Mouse (Mus musculus): ENCODE results near the gene Sv2a.
"Not testable (repeated sequence)": the region's sequence is repeated elsewhere in the genome, so short reads cannot be mapped to it uniquely, and the experiment has no call there.

The Sv2a gene

DNA sequence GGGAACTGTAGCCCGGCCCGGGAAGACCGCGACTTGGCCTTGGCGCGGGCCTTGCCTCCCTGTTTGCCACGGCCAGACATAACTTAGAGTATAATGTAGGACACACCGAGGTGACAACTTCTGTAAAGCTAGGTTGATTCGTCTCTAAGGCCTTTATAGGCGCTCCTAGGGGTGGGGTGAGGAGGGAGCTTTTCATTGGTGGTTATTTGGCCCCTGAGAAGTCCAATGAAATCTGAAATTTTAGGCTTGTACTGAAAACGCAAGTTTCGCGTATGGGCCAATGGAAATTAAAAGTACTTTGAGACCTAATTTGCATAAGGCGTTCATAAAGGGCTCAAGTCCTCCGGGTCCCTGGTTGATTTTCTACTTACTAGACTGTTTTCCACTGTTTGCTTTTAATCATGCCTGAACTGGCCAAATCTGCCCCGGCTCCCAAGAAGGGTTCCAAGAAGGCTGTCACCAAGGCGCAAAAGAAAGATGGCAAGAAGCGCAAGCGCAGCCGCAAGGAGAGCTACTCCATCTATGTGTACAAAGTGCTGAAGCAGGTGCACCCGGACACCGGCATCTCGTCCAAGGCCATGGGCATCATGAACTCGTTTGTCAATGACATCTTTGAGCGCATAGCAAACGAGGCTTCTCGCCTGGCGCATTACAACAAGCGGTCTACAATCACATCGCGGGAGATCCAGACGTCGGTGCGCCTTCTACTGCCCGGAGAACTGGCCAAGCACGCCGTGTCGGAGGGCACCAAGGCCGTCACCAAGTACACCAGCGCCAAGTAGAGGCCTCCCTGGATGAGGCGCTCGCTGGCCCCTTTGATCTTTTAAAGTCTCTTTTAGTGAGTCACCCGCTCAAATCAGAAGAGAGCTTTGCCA is 40.1 kb downstream of the Sv2a start, which contains the start of the genes Hist2h2ac and Hist2h2be:
Gene Hist2h2ac, minus strand, starts transcription at position 116 of the 875 bp plus-strand sequence.
Gene Hist2h2be, plus strand, starts transcription at position 355 of the 875 bp plus-strand sequence.
- peak; percentile 98 for DNase-seq (ENCODE audit: inconsistent ontology term)

GRCm38 (mm10) chr3:96221640-96222038 is 40.7 kb downstream of the Sv2a start:
- no peak for DNase-seq (ENCODE audit: inconsistent ontology term)

GRCm38 (mm10) chr3:96222774-96223173 is 41.8 kb downstream of the Sv2a start:
- no peak for DNase-seq (ENCODE audit: inconsistent ontology term)

- no peak for DNase-seq (ENCODE audit: inconsistent ontology term)
Observed at GRCm38 (mm10) chr3:96225421-96225820, 44.5 kb downstream of the Sv2a start.

DNA sequence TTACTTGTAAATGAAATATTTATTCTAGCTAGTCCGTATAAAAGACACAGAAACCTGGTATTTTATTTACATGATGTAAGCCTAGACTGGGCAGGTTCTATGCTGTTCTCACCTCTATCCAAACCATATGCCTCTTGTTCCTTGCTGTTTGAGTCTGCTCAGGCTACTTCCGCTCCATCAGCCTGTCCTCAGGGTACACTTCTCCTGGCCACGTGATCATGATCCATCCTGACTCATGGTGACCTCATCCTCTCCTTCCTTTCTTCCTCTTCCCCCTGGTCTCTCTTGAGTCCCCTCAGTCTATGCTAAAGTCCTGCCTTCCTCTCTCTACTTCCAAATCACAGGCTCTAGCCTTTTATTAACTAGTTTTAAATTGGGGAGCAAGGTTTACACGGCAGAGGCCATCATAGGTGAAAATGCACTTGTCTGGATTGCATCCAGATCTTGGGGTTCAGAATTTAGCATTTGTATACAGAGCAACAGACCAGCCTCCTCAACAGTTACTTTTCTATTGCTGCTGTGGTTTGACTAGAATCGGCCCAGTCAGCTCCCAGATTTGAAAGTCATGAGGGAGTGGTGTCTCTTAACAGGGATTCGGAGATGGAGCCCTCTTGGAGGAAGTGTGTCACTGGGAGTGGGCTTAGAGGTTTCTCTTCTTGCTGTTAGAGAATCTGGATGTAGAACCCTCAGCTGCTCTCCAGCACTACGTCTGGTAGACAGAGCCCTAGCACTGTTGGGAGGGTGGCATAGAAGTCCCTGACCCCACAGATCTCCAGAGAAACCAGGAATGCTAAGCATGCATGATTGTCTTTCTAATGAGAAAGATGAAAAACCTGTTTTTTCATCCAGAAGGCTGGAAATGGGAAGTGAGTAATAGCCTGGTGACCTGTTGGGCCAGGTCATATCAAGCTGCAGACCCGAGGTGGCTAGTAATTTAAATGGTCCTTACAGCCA is 46.0 kb downstream of the Sv2a start:
- peak; percentile 77 for DNase-seq (ENCODE audit: inconsistent ontology term)

GRCm38 (mm10) chr3:96228828-96229227 is 47.9 kb downstream of the Sv2a start:
- DNase-seq (ENCODE audit: inconsistent ontology term), result no peak

GRCm38 (mm10) chr3:96230404-96230803 is 49.5 kb downstream of the Sv2a start:
- DNase-seq (ENCODE audit: inconsistent ontology term), result no peak

DNA sequence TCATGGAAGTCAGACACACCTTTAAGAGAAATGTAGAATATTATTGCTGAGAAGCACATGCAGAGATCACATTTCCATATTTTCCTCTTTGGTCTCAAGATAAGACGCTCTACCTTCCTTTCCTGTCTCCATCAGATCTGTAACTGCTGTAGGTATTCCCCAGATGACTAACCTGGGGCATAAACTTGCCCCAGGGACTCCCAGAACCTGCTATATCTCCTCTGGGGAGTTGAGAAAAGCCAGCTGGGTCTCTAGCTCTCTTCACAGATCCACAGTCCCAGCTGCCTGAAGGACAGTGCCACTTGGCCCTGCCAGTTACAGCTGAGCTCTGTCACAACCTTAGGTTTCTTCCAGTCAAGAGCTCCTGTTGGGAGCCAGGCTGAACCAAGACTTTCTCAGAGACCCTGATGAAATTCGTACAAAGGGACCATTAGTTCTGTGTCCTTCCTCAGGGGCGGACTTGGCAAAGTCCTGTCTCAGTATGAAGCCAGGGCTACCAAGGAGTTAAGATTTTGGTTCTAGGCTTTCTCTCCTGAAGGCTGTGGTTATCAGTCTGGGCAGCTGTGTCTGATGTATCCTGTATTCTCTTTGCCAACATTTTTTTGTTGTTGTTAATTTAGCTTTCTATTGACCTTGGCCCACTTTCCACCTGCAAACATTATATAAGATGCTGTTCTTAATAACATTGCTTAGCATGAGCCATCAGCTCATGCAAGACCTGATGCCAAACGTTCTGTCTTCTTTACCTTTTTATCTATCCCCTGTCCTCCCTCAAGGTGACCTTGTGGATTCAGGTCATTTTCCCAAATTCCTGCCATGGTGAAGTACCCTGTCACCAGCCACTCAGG is 50.2 kb downstream of the Sv2a start:
- no peak for DNase-seq (ENCODE audit: inconsistent ontology term)

- DNase-seq (ENCODE audit: inconsistent ontology term), result no peak
Observed at GRCm38 (mm10) chr3:96231758-96232120, 50.8 kb downstream of the Sv2a start.

DNA sequence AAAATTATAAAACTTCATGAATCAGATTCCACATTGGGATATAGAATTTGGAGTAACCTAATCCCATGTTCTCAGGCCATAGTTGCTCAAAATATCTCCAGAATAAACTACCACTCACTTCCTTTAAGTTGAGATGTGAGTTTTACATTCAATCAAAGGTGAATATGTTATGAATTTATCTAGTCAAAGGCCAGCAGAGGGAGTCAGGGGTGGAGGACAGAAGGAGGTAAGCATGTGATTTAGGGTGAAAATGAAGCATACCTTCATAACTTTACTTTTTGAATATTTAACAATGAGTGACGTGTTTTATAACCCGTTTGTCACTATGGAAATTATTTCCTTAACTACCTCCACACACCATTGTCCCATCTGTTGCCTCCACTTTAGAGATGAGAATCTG is 54.0 kb downstream of the Sv2a start:
- DNase-seq (ENCODE audit: inconsistent ontology term), result no peak

- DNase-seq (ENCODE audit: inconsistent ontology term), result no peak
Observed at GRCm38 (mm10) chr3:96235836-96236235, 54.9 kb downstream of the Sv2a start.

- DNase-seq (ENCODE audit: inconsistent ontology term), result no peak
Observed at GRCm38 (mm10) chr3:96236834-96237334, 55.9 kb downstream of the Sv2a start.

DNA sequence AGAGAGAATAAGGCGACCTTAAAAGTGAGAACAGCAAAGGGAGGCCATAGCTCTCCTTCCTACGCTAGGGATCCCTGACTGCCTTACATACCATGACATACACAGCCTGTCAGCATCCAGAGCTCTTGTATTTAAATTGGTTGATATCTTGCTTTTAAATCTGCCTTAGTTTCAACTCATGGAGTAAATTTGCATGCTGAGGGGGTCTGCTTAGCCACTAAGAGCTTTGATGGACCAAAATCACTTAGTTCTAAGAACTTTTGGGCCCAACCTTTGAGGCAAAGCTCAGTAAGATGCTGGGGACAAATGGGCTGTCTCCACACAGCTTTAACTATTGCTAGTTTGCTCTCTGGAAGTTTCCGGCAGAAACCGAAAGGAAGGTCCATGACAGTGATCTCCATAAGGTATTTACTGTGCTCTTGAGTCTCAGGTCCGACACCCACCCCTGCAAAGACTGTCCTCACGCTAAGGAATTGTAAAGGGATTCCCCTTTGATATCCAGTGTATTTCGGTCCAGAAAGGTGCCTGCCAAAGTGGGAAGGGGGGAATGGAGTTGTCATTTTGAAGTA is 56.5 kb downstream of the Sv2a start:
- no peak for DNase-seq (ENCODE audit: inconsistent ontology term)

- DNase-seq (ENCODE audit: inconsistent ontology term), result no peak
Observed at GRCm38 (mm10) chr3:96237904-96238511, 57.1 kb downstream of the Sv2a start.

DNA sequence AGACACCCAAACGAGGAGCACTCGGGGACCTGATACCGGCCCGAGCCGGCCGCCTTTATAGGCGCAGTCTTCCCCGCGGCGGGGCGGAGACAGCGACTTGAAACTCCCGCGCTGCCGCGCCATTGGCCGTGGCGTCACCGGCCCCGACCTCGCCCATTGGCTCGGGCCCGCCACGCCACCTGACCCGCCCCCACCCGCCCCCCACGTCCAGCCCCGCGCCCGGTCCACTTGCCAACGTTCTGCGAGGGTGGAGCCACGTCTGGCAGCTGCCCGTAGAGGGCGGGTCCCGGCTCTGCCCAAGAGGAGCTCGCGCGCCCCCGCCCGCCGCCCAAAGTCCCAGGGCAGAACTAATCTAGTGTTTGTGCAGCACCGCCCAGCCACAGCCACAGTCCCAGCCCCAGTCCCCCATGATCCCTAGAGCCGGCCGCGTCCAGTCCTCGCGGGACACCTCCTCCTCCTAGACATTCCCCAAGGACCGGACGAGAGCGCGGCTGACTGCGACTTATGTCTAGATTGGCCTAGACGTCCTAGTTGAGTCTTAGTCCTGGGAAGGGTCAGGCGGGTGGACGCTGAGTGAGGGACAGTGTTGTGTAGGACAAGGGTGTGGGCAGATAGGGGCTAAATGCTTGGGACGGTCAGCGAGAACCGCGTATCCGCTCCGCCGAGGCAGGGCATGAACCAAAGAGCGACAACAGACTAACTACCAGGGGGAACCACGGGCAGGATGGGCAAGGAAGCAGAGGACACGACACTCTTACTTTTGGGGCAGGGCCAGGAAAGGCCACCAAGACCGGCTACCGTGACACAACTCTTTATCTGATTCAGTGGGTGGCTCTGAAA is 58.2 kb downstream of the Sv2a start, which contains the start of gene Hist2h3c2:
Gene Hist2h3c2, minus strand, starts transcription at position 174 of the 840 bp plus-strand sequence.
- not testable (repeated sequence) for DNase-seq (ENCODE audit: inconsistent ontology term)

GRCm38 (mm10) chr3:96239949-96240798 is 59.2 kb downstream of the Sv2a start, which contains the start of gene Hist2h2aa2:
TSS of gene Hist2h2aa2 (minus strand) at chr3:96240276.
- peak; percentile 74 for DNase-seq (ENCODE audit: inconsistent ontology term)

DNA sequence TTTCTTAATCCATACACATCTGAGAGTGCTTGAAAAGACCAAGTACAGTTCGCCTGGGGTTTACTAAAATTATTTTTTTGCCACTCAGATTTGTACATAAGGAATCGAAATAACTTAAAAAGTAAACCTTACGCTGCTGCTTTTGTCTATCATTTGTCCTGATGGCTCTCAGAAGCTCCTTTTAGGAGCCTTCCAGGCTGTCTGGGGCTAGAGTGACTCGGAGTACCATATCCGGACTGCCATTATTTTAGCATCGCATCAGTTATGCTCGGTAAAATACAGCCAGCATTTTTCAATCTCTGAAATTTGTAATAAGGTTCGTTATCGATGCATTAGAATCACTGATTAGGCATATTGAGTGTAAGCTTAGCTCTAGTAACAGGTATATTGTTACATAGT is 59.8 kb downstream of the Sv2a start:
- no peak for DNase-seq (ENCODE audit: inconsistent ontology term)

GRCm38 (mm10) chr3:96243921-96244572 is 63.1 kb downstream of the Sv2a start:
- DNase-seq (ENCODE audit: inconsistent ontology term), result no peak
